In the genomic region with DNA sequence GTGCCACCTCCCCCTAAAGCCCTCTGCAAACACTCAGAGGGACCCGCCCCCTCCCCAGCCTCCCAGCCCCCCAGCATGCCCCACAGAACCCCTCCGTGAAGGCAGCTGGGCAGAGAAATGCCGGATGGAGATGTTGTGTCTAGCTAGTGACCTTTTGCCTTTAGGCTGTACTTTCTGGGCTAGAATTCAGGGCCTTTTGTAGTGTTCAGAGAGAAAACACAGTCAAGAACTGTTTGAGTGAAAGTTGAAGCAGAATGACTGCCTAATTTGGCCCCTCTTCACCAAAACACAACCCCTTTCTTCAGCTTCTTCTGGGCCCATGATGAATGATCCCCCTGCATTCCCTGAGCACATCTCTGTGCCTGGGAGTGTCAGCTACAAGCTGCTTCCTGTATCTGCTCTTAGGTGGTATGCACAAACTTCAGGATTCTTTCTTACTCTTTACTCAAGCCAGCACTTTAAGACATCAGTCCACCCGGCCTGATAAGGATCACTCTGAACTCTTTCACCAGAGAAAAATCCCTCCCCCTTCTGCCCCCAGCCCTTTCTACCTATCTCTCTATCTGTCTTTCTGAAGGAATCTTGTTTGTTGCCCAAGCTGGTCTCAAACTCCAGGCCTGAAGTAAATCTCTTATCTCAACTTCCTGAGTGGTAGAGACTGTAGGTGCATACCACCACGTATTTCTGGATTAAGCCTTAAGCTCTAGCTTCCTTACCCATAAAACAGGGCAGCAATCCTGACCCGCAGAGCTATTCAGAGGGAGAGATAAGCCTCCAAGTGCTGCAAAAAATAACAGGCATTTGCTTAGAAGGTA, we compare ENCODE assay signal across 9 mouse cellular contexts. TPM values are rescaled to one million over a fixed set of nuclear protein-coding genes. Genes with fewer than 3 reads are reported as not detected.
DNase-seq lines count a peak whose midpoint lies in the region; ATAC-seq and TF ChIP-seq lines count a peak whose summit lies in the region.
"Had no signal": no experiment of that assay in that cellular context is flagged by ENCODE, and none has a peak within 500 bp of the region (broad histone marks: within the 10 kb centered on the region; RNA-seq: fewer than 3 reads in every experiment).

No protein-coding gene starts in this region.

- 0 out of 2 replicates have a peak overlapping the region, but pooled peaks have one; percentile 53 for H3K27ac ChIP-seq in kidney, adult 2 months (ENCODE audit: insufficient read depth, low read depth, low read length)
- peak overlapping the region; percentile 48 for H3K27ac ChIP-seq in hindbrain, embryonic 13.5 days

- no peak for ATAC-seq in hindbrain, embryonic 13.5 days (ENCODE audit: low FRiP score)

- H3K4me1 ChIP-seq in kidney, adult 2 months (ENCODE audit: control insufficient read depth, insufficient read depth, low read length): peaks cover 14% of the 10 kb centered on the region
- peaks cover 45% of the 10 kb centered on the region for H3K4me1 ChIP-seq in hindbrain, embryonic 13.5 days (replicated peaks)

- no peak for TF ChIP-seq CTCF in kidney, adult 2 months (conservative IDR thresholded peaks at IDR 0.05; ENCODE audit: insufficient read depth, insufficient read length, low read depth, low read length)

- H3K4me3 ChIP-seq in kidney, adult 2 months (ENCODE audit: insufficient read depth, low read depth, low read length): no peak overlapping the region
- H3K4me3 ChIP-seq in hindbrain, embryonic 13.5 days: no peak overlapping the region

- H3K9ac ChIP-seq in hindbrain, embryonic 13.5 days: 0 out of 2 replicates have a peak overlapping the region, but pooled peaks have one; percentile 10

- H3K4me2 ChIP-seq in hindbrain, embryonic 13.5 days: no peak overlapping the region

- no peaks in the 10 kb centered on the region for H3K36me3 ChIP-seq in kidney, adult 2 months (ENCODE audit: control insufficient read depth, insufficient read depth, low read length)
- H3K36me3 ChIP-seq in hindbrain, embryonic 13.5 days: no peaks in the 10 kb centered on the region

- no peaks in the 10 kb centered on the region for H3K27me3 ChIP-seq in kidney, adult 2 months (replicated peaks; ENCODE audit: control insufficient read depth, insufficient read depth, low read length)
- H3K27me3 ChIP-seq in hindbrain, embryonic 13.5 days: no peaks in the 10 kb centered on the region

- no peak for TF ChIP-seq POLR2A in kidney, adult 2 months (IDR thresholded peaks at IDR 0.05; ENCODE audit: low read depth, low read length)

- 30% methylated on average over 6 of the region's 6 CpGs for WGBS in kidney, adult 2 months
- WGBS in hindbrain, embryonic 13.5 days: 10% methylated on average over 6 of the region's 6 CpGs

- DNase-seq in kidney, adult 2 months: peak; percentile 25
- no peak for DNase-seq in kidney, postnatal 14 days
- peak; percentile 54 for DNase-seq in adipocyte (ENCODE audit: low spot score)
- peak; percentile 54 for DNase-seq in lung, postnatal 10 days
- no peak for DNase-seq in right cerebral cortex, postnatal 25 days
- DNase-seq in natural killer cell, adult 2 months (ENCODE audit: low spot score in 2 of 2): no peak
- DNase-seq in cerebellum, postnatal 25 days: no peak
- DNase-seq: cerebellum, adult 8-10 months had no signal

- H3K9me3 ChIP-seq in hindbrain, embryonic 13.5 days: no peaks in the 10 kb centered on the region

RNA-seq across cellular contexts. Expression of a gene that starts 23.4 kb away (rescaled TPM):
- 0.10 and 0.28 TPM in 2 replicates for polyA plus RNA-seq in kidney, adult 2 months (2012; rRNA removed)
- polyA plus RNA-seq in hindbrain, embryonic 13.5 days (2015; fragmentation: Nextera tagmentation; extraction: Ambion mirVana): 15.4 and 15.5 TPM in 2 replicates

Comparison
In these comparisons a context has a peak if more than half of its experiments do, and no peak if none do; other contexts are left out.
1. DNase-seq: peak in kidney, adult 2 months (single experiment), adipocyte (single experiment) and lung, postnatal 10 days (single experiment); none in kidney, postnatal 14 days (single experiment), right cerebral cortex, postnatal 25 days (single experiment), natural killer cell, adult 2 months (0 of 2) and cerebellum, postnatal 25 days (0 of 2).
2. RNA of a gene that starts 23.4 kb away (polyA plus RNA-seq): 15.4 to 15.5 TPM in hindbrain, embryonic 13.5 days; 0.10 to 0.28 TPM in kidney, adult 2 months; every median in the first group is over 10 times any median in the second.